Mouse (Mus musculus) MEL (cell line): ENCODE results near the gene 1700025F22Rik.
"Not testable (repeated sequence)": the region's sequence is repeated elsewhere in the genome, so short reads cannot be mapped to it uniquely, and the experiment has no call there.

Experiments used
- CTCF ChIP-seq, 3 experiments: IDR thresholded peaks in 2 of 3; conservative IDR thresholded peaks in 1 of 3; 2 replicates each; pipeline ENCODE4 v1.5.1; 2011 to 2012; ENCODE audit warnings: low read length in 3 of 3, low read depth in 2 of 3, mild to moderate bottlenecking in 2 of 3, improper control_type of control experiment in 1 of 3, inconsistent platforms in 1 of 3, mixed read lengths in 1 of 3, moderate library complexity in 1 of 3; ENCODE audit not compliant: control insufficient read depth in 1 of 3, insufficient read depth in 1 of 3, poor library complexity in 1 of 3, severe bottlenecking in 1 of 3
- EP300 ChIP-seq, 2 experiments: IDR thresholded peaks; 2 replicates each; pipeline ENCODE4 v1.6.1; 2011; ENCODE audit warnings: improper control_type of control experiment in 2 of 2, low read length in 2 of 2, low read depth in 1 of 2, mild to moderate bottlenecking in 1 of 2
- HCFC1 ChIP-seq: IDR thresholded peaks from 2 replicates; pipeline ENCODE4 v1.6.1; 2012; ENCODE audit warnings: low read depth, mild to moderate bottlenecking, inconsistent platforms, low read length, improper control_type of control experiment, moderate library complexity
- POLR2A ChIP-seq, 2 experiments: IDR thresholded peaks; 2 replicates each; pipeline ENCODE4 v1.6.1; 2011 to 2012; ENCODE audit warnings: low read length in 2 of 2, mild to moderate bottlenecking in 2 of 2, control low read depth in 1 of 2, improper control_type of control experiment in 1 of 2, low read depth in 1 of 2, moderate library complexity in 1 of 2; ENCODE audit not compliant: control insufficient read depth in 1 of 2, insufficient read depth in 1 of 2, poor library complexity in 1 of 2
- SIN3A ChIP-seq: IDR thresholded peaks from 2 replicates; pipeline ENCODE4 v1.6.1; 2012; ENCODE audit warnings: low read length, improper control_type of control experiment, inconsistent platforms
- SMC3 ChIP-seq: IDR thresholded peaks from 2 replicates; pipeline ENCODE4 v1.6.1; 2011; ENCODE audit warnings: low read depth, low read length, improper control_type of control experiment
- TCF12 ChIP-seq: IDR thresholded peaks from 2 replicates; pipeline ENCODE4 v1.6.1; 2014; ENCODE audit warnings: low read depth, mild to moderate bottlenecking, inconsistent platforms, low read length, improper control_type of control experiment, moderate library complexity
- USF1 ChIP-seq: IDR thresholded peaks from 2 replicates; pipeline ENCODE4 v1.6.1; 2014; ENCODE audit warnings: low read depth, mild to moderate bottlenecking, inconsistent platforms, low read length, improper control_type of control experiment, moderate library complexity
- USF2 ChIP-seq, 2 experiments: IDR thresholded peaks; 2 replicates each; pipeline ENCODE4 v1.6.1; 2011 to 2012; ENCODE audit warnings: improper control_type of control experiment in 2 of 2, low read length in 2 of 2, borderline replicate concordance in 1 of 2, inconsistent platforms in 1 of 2, low read depth in 1 of 2, mild to moderate bottlenecking in 1 of 2; ENCODE audit not compliant: insufficient read depth in 1 of 2
- ZNF384 ChIP-seq: IDR thresholded peaks from 2 replicates; pipeline ENCODE4 v1.6.1; 2012; ENCODE audit warnings: low read depth, mild to moderate bottlenecking, inconsistent platforms, low read length, improper control_type of control experiment

GRCm38 (mm10) chr19:11130776-11131175 is 34.3 kb downstream of the 1700025F22Rik start, which contains the start of gene 1700017D01Rik:
- TF ChIP-seq ZNF384; CTCF (IDR thresholded peaks at IDR 0.05 in 2 of 3, conservative IDR thresholded peaks at IDR 0.05 in 1 of 3; ENCODE audit: control insufficient read depth in 1 of 3, insufficient read depth in 1 of 3, low read depth in 2 of 3, low read length in 3 of 3, poor library complexity in 1 of 3, severe bottlenecking in 1 of 3); SMC3; USF1; HCFC1; POLR2A (IDR thresholded peaks at IDR 0.05; ENCODE audit: control insufficient read depth in 1 of 2, insufficient read depth in 1 of 2, low read depth in 1 of 2, low read length in 2 of 2, poor library complexity in 1 of 2); TCF12; USF2 (IDR thresholded peaks at IDR 0.05; ENCODE audit: borderline replicate concordance in 1 of 2, insufficient read depth in 1 of 2, low read depth in 1 of 2, low read length in 2 of 2); SIN3A; EP300 (IDR thresholded peaks at IDR 0.05; ENCODE audit: low read depth in 1 of 2, low read length in 2 of 2): not testable (repeated sequence)
